Comparison of ENCODE assay signal across 13 mouse cellular contexts in the genomic region with DNA sequence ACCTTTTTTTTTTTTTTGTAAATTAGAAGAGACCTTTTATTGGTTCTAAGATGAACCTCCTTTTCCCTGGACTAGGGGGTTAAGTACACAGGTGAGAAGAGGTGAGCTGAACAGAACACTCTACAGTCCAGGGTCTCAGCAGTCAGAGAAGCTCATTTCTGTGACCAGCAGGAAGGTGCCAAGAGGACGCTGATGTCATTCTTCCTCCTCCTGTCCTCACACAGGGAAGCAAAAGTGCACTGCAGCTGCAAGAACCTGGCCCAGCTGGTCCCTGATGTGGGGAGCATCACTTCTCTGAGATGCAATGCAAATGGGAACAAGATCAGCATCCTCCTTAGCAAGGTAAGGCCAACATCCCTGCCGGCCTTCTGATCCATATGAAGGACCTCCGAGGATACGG. TPM values are rescaled to one million over a fixed set of nuclear protein-coding genes. Genes with fewer than 3 reads are reported as not detected.
"Had no signal": no experiment of that assay in that cellular context is flagged by ENCODE, and none has a peak within 500 bp of the region (broad histone marks: within the 10 kb centered on the region; RNA-seq: fewer than 3 reads in every experiment).

No protein-coding gene starts in this region.

- H3K9me3 ChIP-seq: kidney, embryonic 15.5 days; limb, embryonic 15.5 days; liver, embryonic 12.5 days; midbrain, embryonic 12.5 days had no signal

- DNase-seq: kidney, adult 18-20 months; kidney, postnatal 25 days; layer of hippocampus, postnatal 36 days; lung, embryonic 14.5 days; lung, postnatal 10 days; right cerebral cortex, adult 18-20 months; right cerebral cortex, postnatal 25 days; thymus, postnatal 4 days had no signal

- H3K27me3 ChIP-seq: kidney, embryonic 15.5 days; limb, embryonic 15.5 days; liver, embryonic 12.5 days; midbrain, embryonic 12.5 days had no signal

- H3K27ac ChIP-seq: kidney, embryonic 15.5 days; limb, embryonic 15.5 days; liver, embryonic 12.5 days; midbrain, embryonic 12.5 days had no signal

- H3K4me3 ChIP-seq: kidney, embryonic 15.5 days; limb, embryonic 15.5 days; liver, embryonic 12.5 days; midbrain, embryonic 12.5 days had no signal

- ATAC-seq: liver, embryonic 12.5 days had no signal

- H3K4me2 ChIP-seq: kidney, embryonic 15.5 days; limb, embryonic 15.5 days; liver, embryonic 12.5 days; lung, embryonic 14.5 days; midbrain, embryonic 12.5 days had no signal

- H3K9ac ChIP-seq: kidney, embryonic 15.5 days; limb, embryonic 15.5 days; liver, embryonic 12.5 days; lung, embryonic 14.5 days; midbrain, embryonic 12.5 days had no signal

- H3K4me1 ChIP-seq: kidney, embryonic 15.5 days; limb, embryonic 15.5 days; midbrain, embryonic 12.5 days had no signal

RNA-seq across cellular contexts. Expression of a gene that starts 38.1 kb away (rescaled TPM):
- total RNA-seq: megakaryocyte-erythroid progenitor cell, adult 5-6 weeks had no signal
